Mouse (Mus musculus): Measurements from ENCODE around the gene Mrpl28.
"Not testable (repeated sequence)": the region's sequence is repeated elsewhere in the genome, so short reads cannot be mapped to it uniquely, and the experiment has no call there.

Mrpl28 gene

GRCm38 (mm10) chr17:26175248-26175647, 51.9 kb downstream of the Mrpl28 start:
- DNase-seq (ENCODE audit: low read depth, low spot score) = not testable (repeated sequence)

Data from brain, adult 2 months (tissue).